Mouse (Mus musculus) cerebellum, adult (tissue): ENCODE measurements at regions not wholly inside any gene's neighbourhood (a gene's known extent, or its start where the extent isn't known, plus 50 kb on each side); places are given as distances from the start of the nearest gene placed in this dataset.
"Not testable (repeated sequence)": the region's sequence is repeated elsewhere in the genome, so short reads cannot be mapped to it uniquely, and the experiment has no call there.

Source experiments
- ATAC-seq: cut with Nextera tagmentation; 2 replicates; pipeline ENCODE4 v1.9.2; 2017; ENCODE audit warnings: mild to moderate bottlenecking, moderate library complexity, mixed read lengths; ENCODE audit not compliant: insufficient number of reproducible peaks, low FRiP score, low TSS enrichment

GRCm38 (mm10) chr14:48607131-48607530, 66.5 kb downstream of the Otx2 start:
- ATAC-seq, result no peak

- ATAC-seq, result no peak
Measured at GRCm38 (mm10) chr14:48603490-48603889, 70.1 kb downstream of the Otx2 start.

- no peak for ATAC-seq
Measured at GRCm38 (mm10) chr14:48594334-48594733, 79.3 kb downstream of the Otx2 start.

- ATAC-seq, result 0 out of 2 replicates have a peak, but pooled peaks have one; percentile 26
Measured at GRCm38 (mm10) chr14:48593363-48593762, 80.3 kb downstream of the Otx2 start.

GRCm38 (mm10) chr14:48591483-48592230, 82.0 kb downstream of the Otx2 start:
- ATAC-seq, result no peak

DNA sequence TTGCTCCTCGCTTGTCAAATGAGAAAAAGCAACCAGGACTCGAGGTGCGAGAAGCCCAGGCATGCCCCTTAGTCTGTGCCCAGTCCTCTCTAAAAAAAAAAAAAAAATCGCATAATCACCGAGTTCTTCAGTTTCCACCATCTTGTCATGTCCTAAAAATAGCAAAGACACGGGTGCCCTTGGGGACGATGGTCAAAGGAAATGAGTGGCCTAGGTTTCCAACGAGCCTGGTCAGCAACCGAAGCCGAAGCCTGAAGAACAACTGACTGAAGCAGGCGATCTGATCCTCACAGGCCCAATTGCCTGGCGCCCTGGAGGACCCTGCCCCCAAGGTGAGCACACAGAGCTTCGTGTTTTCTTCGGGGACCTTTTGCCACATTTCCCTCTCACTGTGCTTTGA, 83.2 kb downstream of the Otx2 start:
- ATAC-seq, result no peak

DNA sequence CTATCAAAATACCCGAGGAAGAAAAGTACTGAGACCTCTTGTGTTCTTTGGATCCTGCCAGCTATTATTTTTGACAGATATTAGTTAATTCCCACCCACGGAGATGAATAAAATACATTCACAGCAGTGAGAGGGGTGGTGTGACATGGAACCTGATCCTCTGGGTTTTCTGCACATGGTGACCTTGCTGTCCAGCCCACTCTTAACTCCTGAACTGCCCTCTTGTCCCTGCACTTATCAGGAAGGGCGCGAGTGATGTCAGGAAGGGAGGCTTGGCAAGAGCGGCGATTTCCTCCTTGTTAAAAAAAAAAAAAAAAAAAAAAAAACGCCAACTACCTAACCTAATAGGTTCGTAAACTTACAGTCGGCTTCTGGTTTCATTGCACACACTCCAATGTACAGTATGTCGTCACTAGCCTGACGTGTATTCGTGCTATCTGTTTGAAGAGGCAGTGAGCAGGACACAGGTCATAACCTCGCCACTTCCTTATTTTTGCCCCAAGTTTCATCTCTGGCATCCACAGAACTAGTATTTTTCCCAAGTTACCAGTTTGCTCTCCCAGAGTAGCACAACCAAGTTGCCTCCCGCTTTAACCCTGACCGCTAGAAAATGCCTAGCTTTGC, 83.8 kb downstream of the Otx2 start:
- ATAC-seq, result no peak

- ATAC-seq, result no peak
Measured at GRCm38 (mm10) chr14:48585820-48586219, 87.8 kb downstream of the Otx2 start.

DNA sequence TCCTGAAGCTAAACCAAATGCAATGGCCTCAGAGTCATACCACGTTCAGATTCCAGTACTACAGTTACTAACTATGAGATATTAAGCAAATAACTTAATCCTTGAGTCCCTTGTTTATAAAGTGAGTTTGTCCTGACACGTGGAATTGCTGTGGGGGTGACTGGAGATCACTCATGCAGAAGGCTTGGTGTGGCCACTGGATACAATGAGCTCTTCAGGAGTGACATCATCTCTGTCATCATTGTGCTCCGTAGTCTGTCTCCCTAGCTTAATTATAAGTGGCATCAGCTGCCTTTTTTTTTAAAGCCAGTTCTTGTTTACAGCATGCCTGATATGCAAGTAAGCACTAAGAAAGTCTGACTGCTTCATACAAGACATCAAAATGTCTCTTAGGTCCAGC, 89.0 kb downstream of the Otx2 start:
- ATAC-seq, result no peak

DNA sequence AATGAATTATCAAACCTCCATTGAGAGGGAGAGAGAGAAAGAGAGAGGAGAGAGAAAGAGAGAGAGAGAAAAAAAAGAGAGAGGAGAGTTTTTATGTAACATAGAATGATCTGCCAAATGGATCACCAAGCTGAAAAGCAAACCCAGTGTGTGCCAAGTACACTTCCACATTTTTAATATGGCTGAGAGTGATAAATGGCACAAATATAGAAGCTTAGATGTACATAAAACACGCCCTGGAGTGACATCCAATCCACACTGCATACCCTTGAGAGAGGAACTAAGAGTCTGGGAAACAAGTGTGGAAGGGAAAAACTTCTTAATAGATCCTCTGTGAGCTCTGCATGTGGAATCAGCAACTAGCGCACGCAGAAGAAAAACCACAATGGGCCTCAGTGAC, 90.1 kb downstream of the Otx2 start:
- no peak for ATAC-seq

DNA sequence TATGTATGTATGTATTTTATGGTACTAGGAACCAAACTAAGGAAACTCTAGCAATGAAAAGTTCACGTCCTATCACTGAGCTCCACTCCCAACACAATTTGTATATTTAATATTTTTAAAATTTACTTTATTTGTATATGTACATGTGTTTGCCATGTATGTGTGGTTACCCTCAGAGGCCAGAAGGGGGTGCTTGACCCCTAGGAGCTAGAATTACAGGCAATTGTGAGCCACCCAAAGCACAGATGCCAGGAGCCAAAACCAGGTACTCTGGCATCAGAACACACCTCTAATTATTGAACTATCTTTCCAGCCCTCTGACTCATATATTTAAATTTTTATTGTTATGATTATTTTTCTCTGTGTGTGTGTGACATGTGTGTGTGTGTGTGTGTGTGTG, 91.5 kb downstream of the Otx2 start:
- ATAC-seq, result no peak

GRCm38 (mm10) chr14:48581308-48581707, 92.3 kb downstream of the Otx2 start:
- not testable (repeated sequence) for ATAC-seq

GRCm38 (mm10) chr14:48580396-48580795, 93.2 kb downstream of the Otx2 start:
- ATAC-seq, result no peak

- ATAC-seq, result no peak
Measured at GRCm38 (mm10) chr14:48579985-48580384, 93.6 kb downstream of the Otx2 start.
